Mouse (Mus musculus) embryonic facial prominence, embryonic 10.5 days (tissue): ENCODE data around the gene Aoc2. TPM values are rescaled to one million over a fixed set of nuclear protein-coding genes. Genes with fewer than 3 reads are reported as not detected.
"Not testable (repeated sequence)": the region's sequence is repeated elsewhere in the genome, so short reads cannot be mapped to it uniquely, and the experiment has no call there.

Experiments used
- DNase-seq: peaks from one replicate; pipeline ENCODE4 v3.0.0-alpha.2; 2017; ENCODE audit warnings: low spot score
- H3K27ac ChIP-seq: fragments of 300-500 bp; sonication (generic); replicated peaks from 2 replicates; pipeline ENCODE4 v1.5.1; 2016; ENCODE audit warnings: mild to moderate bottlenecking
- H3K27me3 ChIP-seq: fragments of 300-500 bp; sonication (generic); replicated peaks from 2 replicates; pipeline ENCODE4 v1.6.1; 2016; ENCODE audit warnings: low read depth, mild to moderate bottlenecking; ENCODE audit not compliant: poor library complexity, severe bottlenecking
- H3K36me3 ChIP-seq: fragments of 300-500 bp; sonication (generic); replicated peaks from 2 replicates; pipeline ENCODE4 v1.6.1; 2016; ENCODE audit warnings: mild to moderate bottlenecking, moderate library complexity
- H3K4me1 ChIP-seq: fragments of 300-500 bp; sonication (generic); 2 replicates; pipeline ENCODE4 v1.6.1; 2016
- H3K4me3 ChIP-seq: fragments of 300-500 bp; sonication (generic); 2 replicates; pipeline ENCODE4 v1.5.1; 2016; ENCODE audit warnings: mild to moderate bottlenecking, moderate library complexity
- H3K9me3 ChIP-seq: fragments of 300-500 bp; sonication (generic); 2 replicates; pipeline ENCODE4 v1.6.1; 2016; ENCODE audit warnings: mild to moderate bottlenecking
- WGBS: fragments of 180-500 bp; shearing (Covaris S2); methylation state at CpG from one replicate; pipeline ENCODE4 v1.1.7; 2016; 5-methylcytosine and 5-hydroxymethylcytosine counted together
- polyA plus RNA-seq: library from polyadenylated mRNA; unstranded; fragments of >200 nt; fragmentation: Nextera tagmentation; extraction: Ambion mirVana; gene quantifications from 2 replicates; pipeline ENCODE4 v1.2.1, GENCODE M21; 2016

The Aoc2 gene
- polyA plus RNA-seq, 1 experiment from 2014 or later = 2.6 TPM

DNA sequence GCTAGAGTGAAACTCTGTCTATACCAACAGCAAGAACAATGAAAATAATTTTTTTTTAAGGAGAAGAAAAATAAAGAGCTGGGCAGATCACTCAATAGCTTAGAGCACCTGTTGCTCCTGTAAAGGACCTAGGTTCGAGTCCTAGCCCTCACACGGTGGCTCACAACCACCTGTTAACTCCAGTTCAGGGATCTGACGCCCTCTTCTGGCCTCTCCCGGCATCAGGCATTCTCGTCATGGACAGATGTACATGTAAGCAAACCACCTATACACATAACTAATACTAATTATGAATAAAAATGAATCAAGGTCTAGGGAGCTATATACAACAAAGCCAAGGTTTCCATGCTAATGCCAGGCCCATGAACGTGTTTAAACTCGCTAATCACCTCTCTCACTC, 24.0 kb upstream of the Aoc2 start:
- peaks cover 42% of the 10 kb centered on the region for H3K36me3 ChIP-seq
- 71% methylated on average over 7 of the region's 7 CpGs for WGBS
- H3K4me1 ChIP-seq = peaks cover 17% of the 10 kb centered on the region
- H3K27me3 ChIP-seq = no peaks in the 10 kb centered on the region
- peak overlapping the region; percentile 90 for H3K4me3 ChIP-seq
- H3K9me3 ChIP-seq = no peaks in the 10 kb centered on the region
- no peak overlapping the region for H3K27ac ChIP-seq
- no peak for DNase-seq

DNA sequence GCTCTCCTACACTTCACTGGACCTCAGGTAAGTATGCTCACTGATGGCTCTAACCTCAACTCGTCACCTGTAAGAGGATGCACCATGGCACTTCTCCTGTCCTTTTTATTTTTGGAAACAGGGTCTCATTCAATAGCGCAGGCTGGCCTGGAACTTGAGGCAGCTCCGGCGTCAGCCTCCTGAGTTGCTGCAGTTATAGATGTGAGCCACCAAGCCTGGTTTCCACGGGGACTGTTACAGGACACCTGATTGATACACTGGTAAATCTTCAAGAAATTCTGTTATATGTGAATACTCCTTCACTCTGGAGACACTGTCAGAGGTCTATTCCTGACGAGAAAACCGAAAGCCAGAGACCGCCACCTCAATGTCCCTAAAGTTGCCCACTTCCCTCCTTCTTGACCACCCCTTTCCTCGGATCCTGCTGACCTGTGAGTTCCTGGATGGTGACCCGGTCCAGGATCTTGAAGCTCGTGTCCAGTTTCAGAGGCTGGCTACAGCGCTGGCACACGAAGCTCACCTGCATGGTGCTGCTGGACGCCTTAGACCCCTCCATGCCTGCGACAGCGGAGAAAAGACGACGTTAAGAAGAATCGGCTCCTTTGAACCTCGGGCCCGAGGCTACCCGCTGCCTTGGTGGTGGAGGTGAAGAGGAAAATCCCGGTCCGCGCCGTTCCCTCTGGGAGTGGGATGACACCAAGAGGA, 23.4 kb upstream of the Aoc2 start:
- 14% methylated on average over 26 of the region's 26 CpGs for WGBS
- no peaks in the 10 kb centered on the region for H3K27me3 ChIP-seq
- H3K9me3 ChIP-seq = no peaks in the 10 kb centered on the region
- H3K27ac ChIP-seq = peak overlapping the region; percentile 79
- peaks cover 36% of the 10 kb centered on the region for H3K36me3 ChIP-seq
- peaks cover 17% of the 10 kb centered on the region for H3K4me1 ChIP-seq
- no peak for DNase-seq
- peak overlapping the region; percentile 90 for H3K4me3 ChIP-seq

DNA sequence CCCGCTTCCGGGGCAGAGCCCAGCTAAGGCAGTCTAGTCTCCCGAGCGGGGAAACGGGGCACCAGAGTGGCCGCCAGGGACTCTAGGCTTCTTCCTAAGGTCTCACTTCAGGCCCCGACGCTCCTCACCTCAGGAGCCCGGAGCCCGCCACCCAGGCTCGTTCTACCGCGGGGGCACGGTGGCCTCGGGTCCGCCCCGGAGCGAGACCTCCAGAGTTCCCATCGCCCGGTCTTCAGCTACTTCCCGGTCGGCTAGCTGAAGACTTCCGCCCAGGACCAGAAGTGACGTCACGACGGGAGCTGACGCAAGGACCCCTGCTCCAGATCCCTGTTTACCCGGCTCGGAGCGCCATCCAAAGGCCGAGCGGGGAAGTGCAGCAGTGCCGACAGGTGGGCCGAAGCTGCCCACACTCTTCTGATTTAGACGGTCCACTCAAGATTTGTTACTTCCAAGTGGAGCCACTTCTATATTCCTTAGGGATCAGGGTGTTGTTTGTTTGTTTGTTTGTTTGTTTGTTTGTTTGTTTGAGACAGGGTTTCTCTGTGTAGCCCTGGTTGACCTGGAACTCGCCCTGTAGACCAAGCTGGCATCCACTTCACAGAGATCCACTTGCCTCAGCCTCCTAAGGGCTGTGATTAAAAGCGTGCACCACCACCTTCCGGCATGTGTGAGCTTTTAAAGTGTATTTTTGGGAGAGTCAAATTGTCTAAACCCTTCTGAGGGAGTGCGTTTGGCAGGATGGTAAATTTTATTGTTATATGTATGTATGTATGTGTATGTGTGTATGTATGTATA, 22.7 kb upstream of the Aoc2 start, which contains the start of gene Becn1:
Becn1 (minus strand) TSS at position 283 of the 795 bp plus-strand sequence.
- H3K27me3 ChIP-seq = no peaks in the 10 kb centered on the region
- no peaks in the 10 kb centered on the region for H3K9me3 ChIP-seq
- peaks cover 29% of the 10 kb centered on the region for H3K36me3 ChIP-seq
- 7% methylated on average over 39 of the region's 39 CpGs for WGBS
- peak within 1 kb of the TSS; percentile 90 for H3K4me3 ChIP-seq
- peaks cover 17% of the 10 kb centered on the region for H3K4me1 ChIP-seq
- peak within 1 kb of the TSS; percentile 79 for H3K27ac ChIP-seq
- peak; percentile 95 for DNase-seq

DNA sequence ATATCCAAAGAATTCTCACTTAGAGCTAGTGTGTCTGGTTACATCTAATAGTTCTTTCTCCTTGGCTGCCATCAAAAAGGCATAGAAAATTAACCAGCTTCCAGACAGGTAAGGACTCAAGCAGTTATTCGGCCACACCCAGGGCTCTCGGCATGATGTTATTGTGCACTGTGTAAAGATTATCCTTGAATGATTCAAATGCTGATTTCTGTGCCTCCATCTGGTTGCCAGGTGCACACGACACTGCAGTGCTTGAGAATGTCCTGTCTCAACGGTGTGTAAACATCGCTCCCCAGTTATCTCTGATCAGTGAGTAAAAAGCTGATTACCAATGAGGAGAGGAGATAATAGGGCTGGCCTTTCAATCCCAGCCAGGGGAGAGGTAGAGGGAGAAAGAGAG, 17.1 kb upstream of the Aoc2 start:
- no peak for DNase-seq
- no peak overlapping the region for H3K4me3 ChIP-seq
- no peaks in the 10 kb centered on the region for H3K4me1 ChIP-seq
- H3K27ac ChIP-seq = no peak overlapping the region
- 51% methylated on average over 5 of the region's 5 CpGs for WGBS
- H3K36me3 ChIP-seq = no peaks in the 10 kb centered on the region
- no peaks in the 10 kb centered on the region for H3K9me3 ChIP-seq
- H3K27me3 ChIP-seq = no peaks in the 10 kb centered on the region

DNA sequence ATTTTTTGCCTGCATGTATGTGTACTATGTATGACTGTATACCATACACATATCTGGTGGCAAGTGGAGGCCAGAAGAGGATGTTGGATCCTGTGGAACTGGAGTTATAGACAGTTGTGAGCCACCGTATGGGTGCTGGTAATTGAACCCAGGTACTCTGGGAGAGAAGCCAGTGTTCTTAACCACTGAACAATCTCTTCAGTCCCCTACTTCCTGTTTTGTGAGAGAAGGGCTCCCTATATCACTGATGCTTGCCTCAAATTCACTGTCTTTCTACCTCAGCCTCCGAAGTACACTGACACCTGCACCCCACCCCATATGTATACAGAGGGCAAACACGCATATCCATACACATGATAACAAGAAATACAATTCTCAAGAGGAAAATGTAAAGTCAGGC, 13.8 kb upstream of the Aoc2 start:
- WGBS = 85% methylated on average over 3 of the region's 3 CpGs
- H3K4me3 ChIP-seq = no peak overlapping the region
- no peaks in the 10 kb centered on the region; the same call in 1 of the 2 replicates for H3K4me1 ChIP-seq
- H3K27ac ChIP-seq = no peak overlapping the region
- no peak for DNase-seq
- no peaks in the 10 kb centered on the region for H3K36me3 ChIP-seq
- no peaks in the 10 kb centered on the region for H3K9me3 ChIP-seq
- H3K27me3 ChIP-seq = no peaks in the 10 kb centered on the region

DNA sequence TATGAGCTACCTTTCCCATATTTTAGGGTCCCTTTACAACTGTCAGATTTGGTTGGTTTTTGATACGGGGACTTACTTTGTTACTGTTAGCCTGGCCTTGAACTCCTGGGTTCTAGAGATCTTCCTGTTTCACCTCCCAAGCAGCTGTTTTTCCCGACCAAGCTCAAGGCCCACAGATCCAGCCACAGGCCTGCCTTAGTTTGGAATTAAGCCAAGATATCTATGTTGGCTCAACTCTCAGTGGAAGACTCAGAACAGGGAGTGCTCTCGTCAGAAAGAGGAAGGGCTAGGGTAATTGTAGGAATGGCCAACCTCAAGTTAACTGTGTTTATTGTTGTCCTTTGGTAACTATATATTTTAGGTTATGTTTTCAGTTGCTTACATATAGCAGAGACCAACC, 12.7 kb upstream of the Aoc2 start:
- Histone ChIP-seq H3K4me1 (peaks cover 9% of the 10 kb centered on the region), H3K4me3 (no peak overlapping the region), H3K9me3 (no peaks in the 10 kb centered on the region), H3K27ac (no peak overlapping the region), H3K27me3 (no peaks in the 10 kb centered on the region), H3K36me3 (no peaks in the 10 kb centered on the region)
- no peak for DNase-seq
- 82% methylated on average over 3 of the region's 3 CpGs for WGBS

DNA sequence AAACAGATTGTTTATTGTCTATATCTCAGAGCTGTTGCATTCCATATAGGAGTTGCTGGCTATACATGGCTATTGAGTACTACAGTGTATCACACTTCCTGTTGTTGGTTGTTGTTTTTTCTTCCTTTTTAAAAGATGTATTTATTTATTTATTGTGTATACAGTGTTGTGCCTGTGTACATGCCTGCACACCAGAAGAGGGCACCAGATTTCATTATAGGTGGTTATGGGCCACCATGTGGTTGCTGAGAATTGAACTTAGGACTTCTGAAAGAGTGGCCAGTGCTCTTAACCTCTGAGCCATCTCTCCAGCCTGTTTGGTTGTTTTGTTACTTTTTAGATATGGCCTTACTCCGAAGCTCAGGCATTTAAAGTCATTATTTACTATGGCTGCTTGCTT, 10.3 kb upstream of the Aoc2 start:
- no peak overlapping the region for H3K27ac ChIP-seq
- no peaks in the 10 kb centered on the region for H3K27me3 ChIP-seq
- H3K4me1 ChIP-seq = peaks cover 17% of the 10 kb centered on the region
- H3K36me3 ChIP-seq = peaks cover 22% of the 10 kb centered on the region
- 92% methylated on average over 1 of the region's 1 CpGs for WGBS
- no peaks in the 10 kb centered on the region for H3K9me3 ChIP-seq
- DNase-seq = no peak
- no peak overlapping the region for H3K4me3 ChIP-seq

DNA sequence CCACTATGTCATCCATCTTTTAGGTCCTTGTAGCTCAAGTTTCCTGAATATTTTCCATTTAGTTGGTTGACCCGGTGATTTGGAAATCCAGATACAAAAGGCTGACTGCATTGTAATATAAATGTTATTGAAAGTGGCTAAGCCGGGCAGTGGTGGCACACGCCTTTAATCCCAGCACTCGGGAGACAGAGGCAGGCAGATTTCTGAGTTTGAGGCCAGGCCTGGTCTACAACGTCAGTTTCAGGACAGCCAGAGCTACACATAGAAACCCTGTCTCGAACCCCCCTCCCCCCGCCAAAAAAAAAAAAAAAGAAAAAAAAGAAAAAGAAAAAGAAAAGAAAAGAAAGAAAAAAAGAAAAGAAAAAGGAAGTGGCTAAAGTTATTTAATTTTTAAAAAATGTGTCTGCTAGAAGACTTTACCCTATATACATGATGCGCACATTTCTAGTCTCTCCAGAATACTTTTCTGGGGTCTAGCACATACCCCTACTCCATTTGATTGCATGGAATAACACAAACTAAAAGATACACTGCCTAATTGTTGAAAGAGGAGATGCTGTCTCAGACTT, 9.7 kb upstream of the Aoc2 start:
- H3K27ac ChIP-seq = peak overlapping the region; percentile 92
- DNase-seq = no peak
- WGBS = 86% methylated on average over 8 of the region's 8 CpGs

DNA sequence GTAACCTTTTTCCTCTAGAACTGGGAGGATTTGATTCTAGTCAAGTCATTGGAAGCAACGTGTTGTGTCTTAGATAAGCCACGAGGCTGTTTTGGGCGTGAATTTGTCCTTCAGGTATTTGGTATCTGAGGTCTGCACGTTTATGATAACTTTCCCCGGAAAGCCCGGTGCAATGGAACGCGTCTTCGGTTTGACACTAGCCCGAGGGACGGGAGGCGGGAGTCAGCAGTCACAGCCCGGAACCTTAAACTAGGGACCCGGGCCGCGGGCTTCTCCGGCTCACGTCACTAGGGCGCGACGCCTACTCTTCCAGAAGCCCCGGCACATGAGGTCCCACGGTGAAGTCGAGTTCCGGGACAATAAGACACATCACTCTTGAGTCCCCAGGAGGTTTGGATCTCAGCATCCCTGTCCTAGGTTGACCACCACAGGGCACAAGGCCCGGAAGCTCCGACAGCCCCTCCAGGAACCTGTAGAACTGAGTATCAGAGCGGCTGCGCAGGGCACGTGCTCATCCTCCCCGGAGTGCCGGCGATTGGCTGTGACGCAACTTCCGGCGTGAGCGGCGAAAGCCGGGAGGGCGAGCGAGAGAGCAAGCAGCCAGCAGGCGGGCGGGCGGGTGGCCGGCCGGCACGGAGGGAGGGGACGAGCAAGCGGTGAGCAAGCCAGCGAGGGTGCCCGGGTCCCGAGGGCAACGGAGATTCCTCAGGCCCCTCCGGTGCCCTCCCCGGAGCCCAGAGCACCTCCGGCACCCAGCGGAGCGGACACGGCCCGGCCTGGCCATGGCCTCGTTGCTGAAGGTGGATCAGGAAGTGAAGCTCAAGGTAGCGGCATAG, 9.0 kb upstream of the Aoc2 start, which contains the start of gene Psme3:
Psme3 (plus strand) TSS at position 549 of the 836 bp plus-strand sequence.
- under 1% methylated on average over 62 of the region's 62 CpGs for WGBS
- no peaks in the 10 kb centered on the region for H3K9me3 ChIP-seq

More for the DNA sequence above, 9.7 kb upstream of the Aoc2 start:
- peaks cover 17% of the 10 kb centered on the region for H3K4me1 ChIP-seq
- peaks cover 28% of the 10 kb centered on the region for H3K36me3 ChIP-seq
- H3K4me3 ChIP-seq = peak overlapping the region; percentile 99
- no peaks in the 10 kb centered on the region for H3K27me3 ChIP-seq
- H3K9me3 ChIP-seq = no peaks in the 10 kb centered on the region

DNA sequence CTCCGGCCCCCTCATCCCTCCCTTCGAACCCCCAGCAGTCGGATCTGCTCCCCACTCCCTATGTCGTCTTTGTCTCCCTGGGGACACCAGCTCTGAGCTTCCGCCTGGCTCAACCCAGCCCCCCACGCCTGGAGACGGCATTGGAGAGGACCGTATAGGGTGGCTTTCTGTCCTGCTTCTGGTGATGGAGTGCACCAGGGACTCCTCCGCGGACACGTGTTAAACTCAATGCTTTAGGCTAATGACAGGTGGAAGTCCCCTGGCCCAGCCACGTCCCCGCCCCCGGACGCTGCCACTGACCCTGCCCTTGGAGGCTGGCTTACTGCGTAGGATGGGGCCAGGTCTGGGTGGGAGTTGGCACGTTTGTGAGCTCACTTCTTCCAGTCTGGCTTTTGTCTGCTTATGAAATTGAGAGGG, 8.4 kb upstream of the Aoc2 start:
- no peaks in the 10 kb centered on the region for H3K9me3 ChIP-seq
- no peaks in the 10 kb centered on the region for H3K27me3 ChIP-seq
- peaks cover 17% of the 10 kb centered on the region for H3K4me1 ChIP-seq
- DNase-seq = peak; percentile 42
- peaks cover 42% of the 10 kb centered on the region for H3K36me3 ChIP-seq
- H3K27ac ChIP-seq = peak overlapping the region; percentile 92
- H3K4me3 ChIP-seq = peak overlapping the region; percentile 99
- WGBS = under 1% methylated on average over 17 of the region's 17 CpGs

More for the DNA sequence above, 9.0 kb upstream of the Aoc2 start, which contains the start of gene Psme3:
- Histone ChIP-seq H3K27me3 (no peaks in the 10 kb centered on the region), H3K4me1 (peaks cover 17% of the 10 kb centered on the region), H3K36me3 (peaks cover 35% of the 10 kb centered on the region), H3K4me3 (peak within 1 kb of the TSS; percentile 99), H3K27ac (peak within 1 kb of the TSS; percentile 92)
- DNase-seq = peak; percentile 95

DNA sequence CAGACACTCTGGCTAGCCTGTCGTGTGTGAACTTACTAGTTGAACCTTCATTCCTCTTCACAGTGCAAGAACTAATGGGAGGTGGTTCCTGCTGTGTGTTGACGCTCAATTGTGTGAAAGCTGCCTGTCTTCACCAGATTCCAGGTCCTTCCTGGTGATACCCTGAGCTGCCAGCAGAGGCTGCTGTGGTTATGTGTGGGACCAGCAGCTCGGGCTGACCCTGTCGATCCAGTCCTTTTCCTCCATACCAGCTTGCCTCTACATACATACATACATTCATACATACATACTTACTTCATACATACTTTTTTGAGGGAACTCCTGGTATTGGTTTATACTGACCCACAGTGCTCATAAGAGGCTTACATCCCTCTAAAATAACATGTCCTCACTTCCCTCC, 1.3 kb upstream of the Aoc2 start:
- 23% methylated on average over 4 of the region's 4 CpGs for WGBS
- Histone ChIP-seq H3K36me3 (peaks cover 86% of the 10 kb centered on the region), H3K27me3 (no peaks in the 10 kb centered on the region), H3K4me1 (no peaks in the 10 kb centered on the region), H3K4me3 (no peak overlapping the region), H3K9me3 (no peaks in the 10 kb centered on the region), H3K27ac (no peak overlapping the region)
- peak; percentile 76 for DNase-seq

DNA sequence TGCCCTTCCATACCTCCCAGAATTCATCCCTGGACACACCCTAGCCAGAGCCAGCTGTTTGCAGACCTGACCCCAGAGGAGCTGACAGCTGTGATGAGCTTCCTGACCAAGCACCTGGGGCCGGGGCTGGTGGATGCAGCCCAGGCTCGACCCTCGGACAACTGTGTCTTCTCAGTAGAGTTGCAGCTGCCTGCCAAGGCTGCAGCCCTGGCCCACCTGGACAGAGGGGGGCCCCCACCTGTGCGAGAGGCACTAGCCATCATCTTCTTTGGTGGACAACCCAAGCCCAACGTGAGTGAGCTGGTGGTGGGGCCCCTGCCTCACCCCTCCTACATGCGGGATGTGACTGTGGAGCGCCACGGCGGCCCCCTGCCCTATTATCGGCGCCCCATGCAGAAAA, 338 bp downstream of the Aoc2 start:
- peaks cover 75% of the 10 kb centered on the region for H3K36me3 ChIP-seq
- not testable (repeated sequence) for H3K4me3 ChIP-seq, DNase-seq

More for the DNA sequence above, 338 bp downstream of the Aoc2 start:
- H3K9me3 ChIP-seq, H3K4me1 ChIP-seq, H3K27ac ChIP-seq, H3K27me3 ChIP-seq: not testable (repeated sequence)
- 93% methylated on average over 11 of the region's 11 CpGs for WGBS
